In the genomic region with DNA sequence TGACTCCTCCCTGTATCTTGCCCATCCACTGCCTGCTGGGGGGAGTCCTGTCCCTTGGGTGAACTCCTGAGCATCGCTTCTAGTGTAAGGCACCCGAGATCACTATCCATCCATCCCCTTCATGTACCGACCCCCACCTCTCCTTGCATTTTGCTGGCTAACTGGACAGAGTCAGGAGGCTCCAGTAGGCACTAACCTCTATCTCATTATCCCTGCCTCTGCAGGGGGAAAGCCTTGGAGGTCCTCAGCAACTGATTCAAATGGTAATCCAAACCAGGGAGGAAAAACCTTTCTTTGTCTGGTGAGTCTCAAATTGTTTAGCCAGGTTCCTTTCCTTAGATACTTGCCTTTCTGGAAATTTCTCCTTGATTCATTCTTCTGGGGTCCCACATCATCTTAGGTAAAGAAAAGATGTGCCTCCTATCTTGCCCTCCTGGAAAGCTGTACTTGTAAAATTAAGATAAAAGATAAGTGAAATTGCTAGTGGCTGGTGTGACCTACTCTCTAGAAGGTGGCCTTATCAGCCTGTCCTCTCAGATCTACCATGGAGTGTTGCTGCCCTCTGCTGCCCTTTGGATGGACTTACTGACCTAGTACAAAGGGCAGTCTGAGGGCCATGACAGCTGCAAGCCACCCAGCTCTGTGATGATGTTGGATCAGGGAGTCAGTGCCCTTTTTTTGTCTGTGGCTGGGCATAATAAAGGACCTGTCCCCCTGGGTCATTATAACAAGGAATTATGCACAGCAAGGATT, we compare ENCODE assay signal across 9 mouse cellular contexts. TPM values are rescaled to one million over a fixed set of nuclear protein-coding genes. Genes with fewer than 3 reads are reported as not detected.
DNase-seq lines count a peak whose midpoint lies in the region; ATAC-seq and TF ChIP-seq lines count a peak whose summit lies in the region.
"Had no signal": no experiment of that assay in that cellular context is flagged by ENCODE, and none has a peak within 500 bp of the region (broad histone marks: within the 10 kb centered on the region; RNA-seq: fewer than 3 reads in every experiment).

No protein-coding gene starts in this region.

- no peak overlapping the region for H3K27ac ChIP-seq in heart, postnatal 0 days (ENCODE audit: low read depth)
- H3K27ac ChIP-seq: lung, embryonic 15.5 days had no signal

- WGBS in heart, postnatal 0 days, result 53% methylated on average over 3 of the region's 3 CpGs
- WGBS in lung, adult 2 months, result 62% methylated on average over 3 of the region's 3 CpGs

- DNase-seq in CD4-positive, CD25-positive, alpha-beta regulatory T cell, adult 2 months (ENCODE audit: low read depth, low spot score), result peak; percentile 86
- DNase-seq in adrenal gland, adult (ENCODE audit: inconsistent age in 2 of 2, low spot score in 1 of 2), result peak; percentile 83 to 94
- peak; percentile 94 for DNase-seq in embryo, embryonic 10 days (ENCODE audit: low spot score)
- peak; percentile 84 for DNase-seq in heart, postnatal 0 days (ENCODE audit: low spot score)
- peak; percentile 28 to 75 for DNase-seq in layer of hippocampus, adult 18-20 months (ENCODE audit: low spot score in 2 of 2)
- DNase-seq in lung, adult 2 months, result peak; percentile 72
- peak; percentile 88 for DNase-seq in retina, embryonic 14.5 days (ENCODE audit: low spot score)
- peak; percentile 76 for DNase-seq in thymus, postnatal 4 days

- TF ChIP-seq EP300 in heart, postnatal 0 days (IDR thresholded peaks at IDR 0.05; ENCODE audit: low read depth), result no peak

- H3K4me1 ChIP-seq in heart, postnatal 0 days (ENCODE audit: control insufficient read depth, insufficient read depth), result no peaks in the 10 kb centered on the region
- no peaks in the 10 kb centered on the region for H3K4me1 ChIP-seq in lung, adult 2 months (ENCODE audit: control insufficient read depth, insufficient read depth, low read length)
- H3K4me1 ChIP-seq: lung, embryonic 15.5 days had no signal

- TF ChIP-seq POLR2A in lung, adult 2 months (IDR thresholded peaks at IDR 0.05; ENCODE audit: borderline replicate concordance, extremely low read depth, low read depth, low read length), result no peak

- no peak overlapping the region for H3K4me3 ChIP-seq in heart, postnatal 0 days (ENCODE audit: low read depth, low read length)
- H3K4me3 ChIP-seq in lung, adult 2 months (replicated peaks; ENCODE audit: extremely low read depth, low read depth, low read length), result no peak overlapping the region
- H3K4me3 ChIP-seq: lung, embryonic 15.5 days had no signal

- 0 out of 2 replicates have a peak, but pooled peaks cover 5% of the 10 kb centered on the region for H3K27me3 ChIP-seq in heart, postnatal 0 days (ENCODE audit: control insufficient read depth, insufficient read depth, low read length)
- H3K27me3 ChIP-seq: lung, embryonic 15.5 days had no signal

- H3K4me2 ChIP-seq in heart, postnatal 0 days (ENCODE audit: low read depth, low read length), result no peak overlapping the region
- H3K4me2 ChIP-seq: lung, embryonic 15.5 days had no signal

- no peaks in the 10 kb centered on the region for H3K36me3 ChIP-seq in heart, postnatal 0 days (replicated peaks; ENCODE audit: control insufficient read depth, insufficient read depth, low read length)
- H3K36me3 ChIP-seq: lung, embryonic 15.5 days had no signal

- peak; percentile 91 for TF ChIP-seq CTCF in heart, postnatal 0 days (IDR thresholded peaks at IDR 0.05; ENCODE audit: low read depth)
- peak; percentile 91 for TF ChIP-seq CTCF in lung, adult 2 months (IDR thresholded peaks at IDR 0.05; ENCODE audit: insufficient read depth, low read length)

- peak; percentile 72; the same call in 1 of the 2 replicates for ATAC-seq in heart, postnatal 0 days (ENCODE audit: insufficient read depth, low read depth)

- no peak overlapping the region for H3K9ac ChIP-seq in heart, postnatal 0 days (replicated peaks; ENCODE audit: low read depth, low read length)
- H3K9ac ChIP-seq: lung, embryonic 15.5 days had no signal

- H3K9me3 ChIP-seq in heart, postnatal 0 days (replicated peaks; ENCODE audit: control insufficient read depth, low read length), result no peaks in the 10 kb centered on the region
- H3K9me3 ChIP-seq: lung, embryonic 15.5 days had no signal

RNA-seq across cellular contexts. Expression of a gene that starts 7.3 kb away (rescaled TPM):
- not detected in 2 replicates for total RNA-seq in heart, postnatal 0 days (2014; rRNA removed; ENCODE audit: low replicate concordance)
- polyA plus RNA-seq in heart, postnatal 0 days (2015; fragmentation: Nextera tagmentation; extraction: Ambion mirVana), result not detected in 2 replicates
- total RNA-seq in layer of hippocampus, adult 18-20 months (2021), result not detected
- polyA plus RNA-seq in lung, adult 2 months (2012; rRNA removed), result 2.0 and 2.5 TPM in 2 replicates

RNA-seq across cellular contexts. Expression of a gene that starts 10.3 kb away (rescaled TPM):
- total RNA-seq in heart, postnatal 0 days (2014; rRNA removed; ENCODE audit: low replicate concordance), result not detected in 2 replicates
- not detected in 2 replicates for polyA plus RNA-seq in heart, postnatal 0 days (2015; fragmentation: Nextera tagmentation; extraction: Ambion mirVana)
- not detected for total RNA-seq in layer of hippocampus, adult 18-20 months (2021)
- not detected in 2 replicates for polyA plus RNA-seq in lung, adult 2 months (2012; rRNA removed)
- polyA plus RNA-seq: lung, embryonic 15.5 days had no signal

RNA-seq across cellular contexts. Expression of a gene that starts 46.8 kb away (rescaled TPM):
- total RNA-seq in heart, postnatal 0 days (2014; rRNA removed; ENCODE audit: low replicate concordance), result 0.04 and 0.97 TPM in 2 replicates
- polyA plus RNA-seq in heart, postnatal 0 days (2015; fragmentation: Nextera tagmentation; extraction: Ambion mirVana), result 0.32 and 0.51 TPM in 2 replicates
- total RNA-seq in layer of hippocampus, adult 18-20 months (2021), result 100 to 1,000 TPM; 171 to 189 TPM
- polyA plus RNA-seq in lung, adult 2 months (2012; rRNA removed), result 0.17 and 0.50 TPM in 2 replicates

Comparison
In these comparisons a context has a peak if more than half of its experiments do, and no peak if none do; other contexts are left out.
1. RNA of a gene that starts 46.8 kb away (total RNA-seq): 171 to 189 TPM in layer of hippocampus, adult 18-20 months; 0.04 to 0.97 TPM in heart, postnatal 0 days; every median in the first group is over 10 times any median in the second.
2. Peak in every context shown above with its lines, with median percentiles within 50 percentile points of each other: DNase-seq.